Mouse (Mus musculus) brain, embryonic 14.5 days (tissue): ENCODE results near the gene Abi3bp.

Experiments
- CTCF ChIP-seq: fragments of 200-500 bp; IDR thresholded peaks from 2 replicates; pipeline ENCODE4 v1.5.1; 2012; ENCODE audit warnings: inconsistent platforms, mild to moderate bottlenecking, moderate library complexity, borderline replicate concordance; ENCODE audit not compliant: insufficient read depth, insufficient read length; ENCODE audit errors: extremely low read depth
- POLR2A ChIP-seq: fragments of 200-500 bp; IDR thresholded peaks from 2 replicates; pipeline ENCODE4 v1.6.1; 2012; ENCODE audit warnings: mild to moderate bottlenecking, inconsistent platforms, borderline replicate concordance; ENCODE audit not compliant: poor library complexity, insufficient read depth, insufficient read length, severe bottlenecking; ENCODE audit errors: extremely low read depth

GRCm38 (mm10) chr16:56690715-56691114, 213.0 kb downstream of the Abi3bp start:
- TF ChIP-seq POLR2A (no peak), CTCF (no peak)
